Mouse (Mus musculus): ENCODE data around the gene Chpf2. TPM values are rescaled to one million over a fixed set of nuclear protein-coding genes. Genes with fewer than 3 reads are reported as not detected.
A peak's percentile ranks its signal among the peaks of the same experiment; 100 is the strongest.

Chpf2 gene
- total and polyA plus RNA-seq, 3 experiments = 7.3 to 19.9 (median 15.8) TPM

DNA sequence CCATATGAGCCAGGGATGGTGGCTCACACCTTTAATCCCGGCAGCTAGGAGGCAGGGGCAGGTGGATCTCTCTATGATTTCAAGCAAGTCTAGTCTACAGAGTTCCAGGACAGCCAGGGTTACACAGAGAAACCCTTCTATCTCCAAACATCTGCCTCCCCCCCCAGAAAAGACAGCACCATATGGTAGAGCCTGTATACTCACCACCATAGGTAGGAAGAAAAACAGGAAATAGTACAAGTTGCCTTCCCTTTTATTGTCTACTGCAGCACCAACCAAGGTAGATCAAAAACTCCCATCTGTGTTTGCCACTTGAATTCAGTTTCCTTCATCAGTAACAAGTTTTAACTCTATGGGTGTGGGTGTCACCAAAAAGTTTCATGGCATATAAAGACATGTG lies 10.6 kb upstream of the Chpf2 start:
- Histone ChIP-seq H3K36me3 (replicated peaks) (peaks cover 53% of the 10 kb centered on the region), H3K4me1 (ENCODE audit: insufficient read depth, low read depth, low read length) (peaks cover 59% of the 10 kb centered on the region), H3K9me3 (replicated peaks) (no peaks in the 10 kb centered on the region), H3K27me3 (ENCODE audit: insufficient read depth, low read length) (no peaks in the 10 kb centered on the region), H3K4me3 (ENCODE audit: low read depth, low read length) (peak overlapping the region; percentile 88; the same call in 1 of the 2 replicates)
- TF ChIP-seq POLR2AphosphoS5 (IDR thresholded peaks at IDR 0.05; ENCODE audit: insufficient replicate concordance, low read depth, low read length) = no peak
- no peak for ATAC-seq (ENCODE audit: extremely low read depth, insufficient number of reproducible peaks, low FRiP score, poor library complexity, severe bottlenecking)
- DNase-seq (ENCODE audit: low spot score) = no peak

DNA sequence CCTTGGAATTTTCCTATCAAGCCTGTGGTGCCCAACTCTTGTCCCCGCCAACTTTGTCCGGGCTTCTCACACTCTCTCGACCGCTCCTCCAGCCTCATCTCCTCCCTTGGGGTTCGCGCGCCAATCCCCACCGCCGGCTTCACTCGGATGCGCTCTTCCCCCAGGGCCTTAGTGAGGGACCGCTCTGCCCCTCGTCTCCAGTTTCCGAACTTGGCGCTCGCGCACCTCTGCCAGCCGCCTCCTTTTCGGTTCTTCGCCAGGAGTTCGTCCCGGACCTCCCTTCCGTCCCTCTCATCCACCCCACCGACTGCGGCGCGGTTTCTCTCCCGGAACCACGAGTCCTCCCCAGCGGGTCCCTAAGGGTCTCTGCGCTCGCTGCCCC lies 9.7 kb upstream of the Chpf2 start:
- peak overlapping the region; percentile 88 for H3K4me3 ChIP-seq (ENCODE audit: low read depth, low read length)
- DNase-seq (ENCODE audit: low spot score) = peak; percentile 65
- H3K36me3 ChIP-seq (replicated peaks) = peaks cover 45% of the 10 kb centered on the region
- H3K27me3 ChIP-seq (ENCODE audit: insufficient read depth, low read length) = no peaks in the 10 kb centered on the region
- ATAC-seq (ENCODE audit: extremely low read depth, insufficient number of reproducible peaks, low FRiP score, poor library complexity, severe bottlenecking) = no peak
- H3K9me3 ChIP-seq (replicated peaks) = no peaks in the 10 kb centered on the region
- TF ChIP-seq GATA1 (IDR thresholded peaks at IDR 0.05; ENCODE audit: borderline replicate concordance, low read length) (no peak), GATA2 (IDR thresholded peaks at IDR 0.05; ENCODE audit: borderline replicate concordance, low read depth, low read length) (no peak), POLR2AphosphoS5 (IDR thresholded peaks at IDR 0.05; ENCODE audit: insufficient replicate concordance, low read depth, low read length) (no peak), CTCF (IDR thresholded peaks at IDR 0.05; ENCODE audit: low read depth, low read length) (no peak), TAL1 (conservative IDR thresholded peaks at IDR 0.05; ENCODE audit: low read depth, low read length) (no peak)
- peaks cover 57% of the 10 kb centered on the region for H3K4me1 ChIP-seq (ENCODE audit: insufficient read depth, low read depth, low read length)

DNA sequence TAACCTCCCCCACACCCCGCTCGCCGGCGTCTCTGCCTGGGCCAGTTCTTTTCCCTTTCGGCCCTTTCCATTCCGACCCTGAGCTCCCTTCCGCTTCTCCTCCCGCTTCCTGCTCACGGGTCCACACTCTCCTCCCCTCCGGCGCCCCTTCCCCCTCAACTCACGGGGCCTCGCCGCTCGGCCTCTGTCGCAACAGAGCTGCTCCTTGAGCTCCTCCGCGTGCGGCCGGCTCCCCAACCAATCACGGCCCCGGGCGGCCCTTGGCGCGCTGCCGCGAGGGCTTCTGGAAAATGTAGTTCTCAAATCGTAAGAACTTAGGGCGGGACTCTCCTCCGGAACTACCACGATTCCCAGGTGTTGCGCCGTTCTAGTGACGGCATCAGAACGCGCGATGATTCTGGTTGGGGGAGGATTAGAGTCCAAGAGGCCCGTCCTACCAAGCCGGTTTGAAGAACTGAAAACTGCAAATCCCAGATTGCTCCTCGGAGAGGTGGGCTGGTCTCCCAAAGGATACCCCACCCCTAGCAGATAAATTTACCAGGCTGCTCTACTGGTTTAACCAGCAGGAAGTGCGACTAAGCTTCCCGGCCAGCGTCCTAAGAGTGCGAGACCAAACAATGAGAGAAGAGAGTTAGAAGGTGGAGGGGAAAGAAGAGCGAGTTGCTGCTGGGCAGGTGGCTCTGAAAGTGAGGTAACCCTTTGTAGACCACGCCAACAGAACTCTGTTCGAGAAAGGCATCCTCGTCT lies 9.2 kb upstream of the Chpf2 start, which contains the start of gene Abcf2:
Gene Abcf2, minus strand, starts transcription at position 285 of the 747 bp plus-strand sequence.
- peaks cover 53% of the 10 kb centered on the region for H3K4me1 ChIP-seq (ENCODE audit: insufficient read depth, low read depth, low read length)
- no peaks in the 10 kb centered on the region for H3K9me3 ChIP-seq (replicated peaks)
- peaks cover 39% of the 10 kb centered on the region for H3K36me3 ChIP-seq (replicated peaks)
- H3K27me3 ChIP-seq (ENCODE audit: insufficient read depth, low read length) = no peaks in the 10 kb centered on the region
- TF ChIP-seq TAL1 (conservative IDR thresholded peaks at IDR 0.05; ENCODE audit: low read depth, low read length) = no peak
- TF ChIP-seq POLR2AphosphoS5 (IDR thresholded peaks at IDR 0.05; ENCODE audit: insufficient replicate concordance, low read depth, low read length) = 0 out of 2 replicates have a peak, but pooled peaks have one; percentile 23
- ATAC-seq (ENCODE audit: extremely low read depth, insufficient number of reproducible peaks, low FRiP score, poor library complexity, severe bottlenecking) = peak; percentile 91
- DNase-seq (ENCODE audit: low spot score) = peak; percentile 98
- H3K4me3 ChIP-seq (ENCODE audit: low read depth, low read length) = peak within 1 kb of the TSS; percentile 88

DNA sequence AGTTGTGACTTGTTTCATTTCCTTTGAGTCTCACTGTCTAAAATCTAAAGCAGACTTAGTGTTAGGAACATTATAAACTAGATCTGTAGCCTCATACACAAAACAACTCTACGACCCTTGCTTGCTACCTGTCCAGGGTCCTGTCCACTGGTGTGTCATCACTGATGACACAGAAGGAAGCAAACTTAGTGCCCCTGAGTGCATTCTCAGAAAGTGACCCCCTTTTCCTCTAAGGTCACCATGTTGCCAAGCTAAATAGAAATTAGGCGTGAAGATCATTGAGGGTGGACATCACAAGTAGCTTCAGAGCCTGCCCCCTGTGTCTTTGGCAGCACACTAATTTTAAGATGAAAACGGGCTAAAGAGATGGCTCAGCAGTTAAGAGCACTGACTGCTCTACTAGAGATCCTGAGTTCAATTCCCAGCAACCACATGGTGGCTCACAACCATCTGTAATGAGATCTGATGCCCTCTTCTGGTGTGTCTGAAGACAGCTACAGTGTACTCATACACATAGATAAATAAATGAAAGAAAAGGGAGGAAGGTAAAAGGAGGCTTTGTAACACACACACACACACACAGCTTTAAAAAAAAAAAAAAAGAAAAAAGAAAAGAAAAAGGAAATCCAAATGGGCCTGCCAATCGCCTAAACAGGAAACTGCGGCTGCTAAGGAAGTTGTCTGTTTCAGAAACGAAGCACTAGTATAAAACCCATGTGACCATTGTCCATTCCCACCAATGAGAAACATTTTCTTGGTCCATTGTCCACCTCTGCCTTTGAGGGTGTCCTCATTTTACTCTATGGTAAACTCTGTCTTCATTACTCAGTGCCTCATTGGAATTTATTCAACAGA lies 8.2 kb upstream of the Chpf2 start:
- Histone ChIP-seq H3K36me3 (replicated peaks) (peaks cover 30% of the 10 kb centered on the region), H3K9me3 (replicated peaks) (no peaks in the 10 kb centered on the region), H3K4me3 (ENCODE audit: low read depth, low read length) (peak overlapping the region; percentile 88), H3K27me3 (ENCODE audit: insufficient read depth, low read length) (no peaks in the 10 kb centered on the region), H3K4me1 (ENCODE audit: insufficient read depth, low read depth, low read length) (peaks cover 43% of the 10 kb centered on the region)
- DNase-seq (ENCODE audit: low spot score) = no peak
- ATAC-seq (ENCODE audit: extremely low read depth, insufficient number of reproducible peaks, low FRiP score, poor library complexity, severe bottlenecking) = no peak
- TF ChIP-seq POLR2AphosphoS5 (IDR thresholded peaks at IDR 0.05; ENCODE audit: insufficient replicate concordance, low read depth, low read length) (no peak), GATA1 (IDR thresholded peaks at IDR 0.05; ENCODE audit: borderline replicate concordance, low read length) (no peak), TAL1 (conservative IDR thresholded peaks at IDR 0.05; ENCODE audit: low read depth, low read length) (no peak), GATA2 (IDR thresholded peaks at IDR 0.05; ENCODE audit: borderline replicate concordance, low read depth, low read length) (no peak), CTCF (IDR thresholded peaks at IDR 0.05; ENCODE audit: low read depth, low read length) (no peak)

DNA sequence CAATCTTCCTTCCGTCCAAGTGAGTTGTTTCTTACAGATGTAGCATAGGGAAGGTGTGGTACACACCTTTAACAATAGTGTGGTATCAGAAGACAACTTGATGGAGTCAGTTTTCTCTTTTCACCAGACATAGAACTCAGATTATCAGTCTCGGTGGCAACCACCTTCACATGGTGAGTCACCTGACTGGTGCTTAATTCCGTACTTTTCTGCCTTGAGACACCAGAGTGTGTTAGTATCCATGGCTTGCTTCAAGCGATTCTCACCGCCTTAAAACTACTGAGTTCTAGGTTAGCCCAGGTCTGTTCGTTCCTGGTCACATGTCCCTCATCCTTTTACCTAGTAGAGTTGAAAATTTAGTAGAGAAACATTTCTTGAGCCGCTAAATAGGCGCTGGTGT lies 435 bp upstream of the Chpf2 start:
- Histone ChIP-seq H3K36me3 (replicated peaks) (peaks cover 33% of the 10 kb centered on the region), H3K27me3 (ENCODE audit: insufficient read depth, low read length) (peaks cover 11% of the 10 kb centered on the region; the same call in 1 of the 2 replicates), H3K9me3 (replicated peaks) (no peaks in the 10 kb centered on the region), H3K4me1 (ENCODE audit: insufficient read depth, low read depth, low read length) (peaks cover 19% of the 10 kb centered on the region), H3K4me3 (ENCODE audit: low read depth, low read length) (peak overlapping the region; percentile 83)
- no peak for TF ChIP-seq GATA2 (IDR thresholded peaks at IDR 0.05; ENCODE audit: borderline replicate concordance, low read depth, low read length)
- TF ChIP-seq POLR2AphosphoS5 (IDR thresholded peaks at IDR 0.05; ENCODE audit: insufficient replicate concordance, low read depth, low read length) = no peak
- no peak for TF ChIP-seq CTCF (IDR thresholded peaks at IDR 0.05; ENCODE audit: low read depth, low read length)
- TF ChIP-seq TAL1 (conservative IDR thresholded peaks at IDR 0.05; ENCODE audit: low read depth, low read length) = no peak
- TF ChIP-seq GATA1 (IDR thresholded peaks at IDR 0.05; ENCODE audit: borderline replicate concordance, low read length) = no peak
- DNase-seq (ENCODE audit: low spot score) (no peak), ATAC-seq (ENCODE audit: extremely low read depth, insufficient number of reproducible peaks, low FRiP score, poor library complexity, severe bottlenecking) (no peak)

DNA sequence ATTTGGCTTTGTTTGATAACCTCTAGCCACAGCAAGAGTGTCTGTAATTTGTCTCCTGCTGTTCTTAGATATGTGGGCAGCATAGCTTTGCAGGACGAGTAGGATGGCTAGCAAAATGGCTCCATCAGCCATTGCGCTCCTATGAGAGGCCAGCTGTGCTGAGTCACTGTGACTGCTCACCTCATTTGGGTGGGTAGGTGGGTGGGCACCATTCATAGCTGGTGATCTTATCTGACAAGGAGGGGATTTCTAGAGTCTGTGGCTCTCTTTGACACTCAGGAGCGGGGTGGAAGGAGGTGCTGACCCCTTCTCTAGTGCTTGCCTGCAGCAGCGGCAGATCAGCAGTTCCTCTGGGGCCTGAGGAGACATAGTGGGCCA lies 648 bp downstream of the Chpf2 start:
- no peaks in the 10 kb centered on the region for H3K9me3 ChIP-seq (replicated peaks)
- peaks cover 11% of the 10 kb centered on the region; the same call in 1 of the 2 replicates for H3K27me3 ChIP-seq (ENCODE audit: insufficient read depth, low read length)
- H3K4me1 ChIP-seq (ENCODE audit: insufficient read depth, low read depth, low read length) = peaks cover 19% of the 10 kb centered on the region
- H3K36me3 ChIP-seq (replicated peaks) = peaks cover 44% of the 10 kb centered on the region
- TF ChIP-seq CTCF (IDR thresholded peaks at IDR 0.05; ENCODE audit: low read depth, low read length) (no peak), GATA2 (IDR thresholded peaks at IDR 0.05; ENCODE audit: borderline replicate concordance, low read depth, low read length) (no peak), GATA1 (IDR thresholded peaks at IDR 0.05; ENCODE audit: borderline replicate concordance, low read length) (no peak), TAL1 (conservative IDR thresholded peaks at IDR 0.05; ENCODE audit: low read depth, low read length) (no peak), POLR2AphosphoS5 (IDR thresholded peaks at IDR 0.05; ENCODE audit: insufficient replicate concordance, low read depth, low read length) (no peak)
- DNase-seq (ENCODE audit: low spot score) (peak; percentile 33), ATAC-seq (ENCODE audit: extremely low read depth, insufficient number of reproducible peaks, low FRiP score, poor library complexity, severe bottlenecking) (peak; percentile 5; the same call in 1 of the 2 replicates)
- peak overlapping the region; percentile 83 for H3K4me3 ChIP-seq (ENCODE audit: low read depth, low read length)

Measured in G1E (cell line).